Mouse (Mus musculus) forebrain, embryonic 15.5 days (tissue): ENCODE measurements at regions not wholly inside any gene's neighbourhood (a gene's known extent, or its start where the extent isn't known, plus 50 kb on each side); places are given as distances from the start of the nearest gene placed in this dataset.
"Not testable (repeated sequence)": the region's sequence is repeated elsewhere in the genome, so short reads cannot be mapped to it uniquely, and the experiment has no call there.

Source experiments
- ATAC-seq: fragments of 200-750 bp; cut with Nextera tagmentation; replicated peaks from 2 replicates; pipeline ENCODE4 v1.8.0; 2017; ENCODE audit warnings: mild to moderate bottlenecking, moderate TSS enrichment, moderate library complexity
- H3K27ac ChIP-seq: fragments of 300-500 bp; sonication (generic); replicated peaks from 2 replicates; pipeline ENCODE4 v1.5.1; 2015; ENCODE audit warnings: mild to moderate bottlenecking, inconsistent platforms
- H3K27me3 ChIP-seq: fragments of 300-500 bp; sonication (generic); 2 replicates; pipeline ENCODE4 v1.6.1; 2015; ENCODE audit warnings: inconsistent platforms
- H3K36me3 ChIP-seq: fragments of 300-500 bp; sonication (generic); 2 replicates; pipeline ENCODE4 v1.6.1; 2015; ENCODE audit warnings: mild to moderate bottlenecking, inconsistent platforms
- H3K4me1 ChIP-seq: fragments of 300-500 bp; sonication (generic); 2 replicates; pipeline ENCODE4 v1.6.1; 2015; ENCODE audit warnings: inconsistent platforms
- H3K4me2 ChIP-seq: fragments of 300-500 bp; sonication (generic); replicated peaks from 2 replicates; pipeline ENCODE4 v1.6.1; 2015; ENCODE audit warnings: mild to moderate bottlenecking, inconsistent platforms
- H3K4me3 ChIP-seq: fragments of 300-500 bp; sonication (generic); 2 replicates; pipeline ENCODE4 v1.5.1; 2015; ENCODE audit warnings: mild to moderate bottlenecking, inconsistent platforms
- H3K9ac ChIP-seq: fragments of 300-500 bp; sonication (generic); replicated peaks from 2 replicates; pipeline ENCODE4 v1.6.1; 2015; ENCODE audit warnings: mild to moderate bottlenecking, inconsistent platforms
- H3K9me3 ChIP-seq: fragments of 300-500 bp; sonication (generic); 2 replicates; pipeline ENCODE4 v1.6.1; 2016; ENCODE audit warnings: inconsistent platforms
- WGBS: fragments of 180-500 bp; shearing (Covaris S2); methylation state at CpG from one replicate; pipeline ENCODE4 v1.1.7; 2015; ENCODE audit warnings: mixed read lengths; 5-methylcytosine and 5-hydroxymethylcytosine counted together

DNA sequence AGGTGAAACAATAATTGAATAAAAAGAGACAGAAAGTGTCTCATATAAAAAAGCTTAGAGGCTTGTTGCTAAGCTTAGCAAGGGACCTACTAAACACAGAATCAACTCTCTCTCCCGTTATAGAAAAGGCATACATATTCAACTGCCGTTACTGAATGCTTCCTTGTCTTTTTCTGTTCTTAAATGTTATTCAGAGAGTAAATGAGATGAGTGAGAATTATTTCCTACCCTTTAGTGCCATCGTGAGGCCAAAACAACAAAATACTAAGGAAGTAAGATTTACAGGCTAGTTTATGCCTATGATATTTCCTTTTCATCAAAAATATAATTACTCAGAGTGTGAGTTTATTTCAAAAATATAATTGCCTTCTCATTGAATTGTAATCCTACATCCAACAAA lies 686.6 kb upstream of the 1700008P02Rik start:
- no peak overlapping the region for H3K27ac ChIP-seq
- H3K9ac ChIP-seq = no peak overlapping the region
- ATAC-seq = peak; percentile 63; the same call in 1 of the 2 replicates
- no peak overlapping the region for H3K4me3 ChIP-seq
- H3K27me3 ChIP-seq = no peaks in the 10 kb centered on the region
- no peaks in the 10 kb centered on the region for H3K9me3 ChIP-seq
- H3K36me3 ChIP-seq = no peaks in the 10 kb centered on the region
- WGBS = 23% methylated on average over 3 of the region's 3 CpGs
- no peaks in the 10 kb centered on the region for H3K4me1 ChIP-seq
- no peak overlapping the region for H3K4me2 ChIP-seq

DNA sequence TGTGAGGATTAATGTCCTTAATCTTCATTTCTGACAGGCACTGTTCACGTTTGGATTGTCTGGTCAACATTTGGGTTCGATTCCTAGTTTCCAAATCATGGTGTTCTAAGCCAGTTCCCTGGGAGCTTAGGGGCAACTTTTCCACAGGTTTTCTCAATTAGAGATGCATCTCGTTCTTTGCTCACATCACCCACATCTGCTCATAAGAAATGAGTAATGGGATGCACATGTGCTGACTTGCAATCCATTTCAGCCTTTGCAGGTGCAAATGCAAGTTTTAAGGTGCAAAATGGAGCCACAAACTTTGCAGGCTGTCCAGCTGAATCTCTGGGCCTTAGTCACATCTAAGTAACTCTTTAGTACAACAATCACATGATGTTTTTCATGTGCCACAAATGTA lies 678.3 kb upstream of the 1700008P02Rik start:
- Histone ChIP-seq H3K27me3 (no peaks in the 10 kb centered on the region), H3K9ac (no peak overlapping the region), H3K4me3 (no peak overlapping the region), H3K27ac (no peak overlapping the region), H3K36me3 (no peaks in the 10 kb centered on the region), H3K9me3 (no peaks in the 10 kb centered on the region), H3K4me1 (no peaks in the 10 kb centered on the region), H3K4me2 (no peak overlapping the region)
- 70% methylated on average over 3 of the region's 3 CpGs for WGBS
- ATAC-seq = no peak

DNA sequence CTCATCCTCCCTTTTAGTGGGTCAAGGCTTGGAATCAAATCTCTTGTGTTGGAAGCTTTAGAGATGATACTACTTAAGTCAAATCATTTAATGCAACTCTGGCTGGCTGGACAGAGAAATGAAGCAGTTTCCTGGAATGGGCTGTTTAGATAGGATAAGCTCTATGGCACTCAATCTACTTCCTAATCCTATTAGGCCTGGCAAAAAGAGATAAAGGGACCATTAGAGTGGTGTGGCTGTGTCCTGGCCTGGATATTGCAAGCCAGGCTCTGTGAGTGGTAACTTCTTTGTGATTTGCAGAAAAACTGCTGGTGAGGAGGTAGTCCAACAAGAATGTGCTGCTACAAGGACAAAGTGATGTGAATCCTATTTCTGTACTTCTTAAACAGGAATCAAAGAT lies 670.8 kb upstream of the 1700008P02Rik start:
- no peaks in the 10 kb centered on the region for H3K27me3 ChIP-seq
- no peak overlapping the region for H3K9ac ChIP-seq
- no peaks in the 10 kb centered on the region for H3K4me1 ChIP-seq
- H3K27ac ChIP-seq = no peak overlapping the region
- no peaks in the 10 kb centered on the region for H3K9me3 ChIP-seq
- no peak overlapping the region for H3K4me3 ChIP-seq
- ATAC-seq = no peak
- no peaks in the 10 kb centered on the region for H3K36me3 ChIP-seq
- H3K4me2 ChIP-seq = no peak overlapping the region

DNA sequence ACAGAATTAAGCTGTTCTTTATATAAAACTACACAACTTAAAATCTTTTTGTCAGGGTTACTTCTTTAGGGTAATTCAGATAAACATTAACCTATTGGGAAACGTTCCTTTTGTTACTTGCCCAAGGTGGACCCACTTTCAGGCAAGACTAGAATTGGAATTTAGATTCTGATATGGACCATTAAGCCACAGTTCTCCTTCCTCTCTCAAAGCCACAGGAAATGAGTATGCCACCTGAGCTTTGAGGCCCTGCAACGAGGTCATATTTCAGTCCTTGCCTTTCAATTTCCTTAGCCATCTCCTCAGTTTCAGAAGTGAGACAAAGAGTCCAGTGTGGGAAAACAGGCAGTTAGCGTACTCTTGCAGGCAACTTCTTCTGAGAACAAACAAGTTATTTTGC lies 637.3 kb upstream of the 1700008P02Rik start:
- H3K9ac ChIP-seq = no peak overlapping the region
- H3K4me3 ChIP-seq = no peak overlapping the region
- H3K27me3 ChIP-seq = no peaks in the 10 kb centered on the region
- no peaks in the 10 kb centered on the region for H3K36me3 ChIP-seq
- ATAC-seq = no peak
- H3K27ac ChIP-seq = no peak overlapping the region
- WGBS = 23% methylated on average over 3 of the region's 3 CpGs
- no peaks in the 10 kb centered on the region for H3K4me1 ChIP-seq
- H3K4me2 ChIP-seq = no peak overlapping the region
- no peaks in the 10 kb centered on the region for H3K9me3 ChIP-seq

DNA sequence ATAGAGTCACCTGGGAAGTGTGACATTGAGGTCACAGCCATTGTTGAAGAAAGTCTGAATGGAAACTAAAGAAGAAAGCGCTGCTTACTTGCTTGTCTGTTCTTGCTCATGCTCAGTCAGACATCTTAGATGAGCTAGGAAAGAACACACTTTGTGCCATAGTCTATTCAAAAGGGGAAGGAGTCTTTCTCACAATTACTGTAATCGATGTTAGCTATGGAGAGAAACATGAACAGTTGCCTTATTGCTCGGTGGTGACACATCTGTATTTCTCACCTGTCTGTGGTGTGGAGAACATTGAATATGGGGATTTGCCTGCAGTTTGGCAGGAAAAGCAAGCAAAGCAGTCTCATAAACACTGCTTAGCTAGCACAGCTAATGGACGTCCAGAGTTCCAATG lies 628.1 kb upstream of the 1700008P02Rik start:
- H3K4me2 ChIP-seq = no peak overlapping the region
- H3K36me3 ChIP-seq = no peaks in the 10 kb centered on the region
- no peak overlapping the region for H3K4me3 ChIP-seq
- H3K4me1 ChIP-seq = no peaks in the 10 kb centered on the region
- ATAC-seq = no peak
- H3K9ac ChIP-seq = no peak overlapping the region
- H3K27me3 ChIP-seq = no peaks in the 10 kb centered on the region
- H3K27ac ChIP-seq = no peak overlapping the region
- no peaks in the 10 kb centered on the region for H3K9me3 ChIP-seq
- 78% methylated on average over 4 of the region's 4 CpGs for WGBS

DNA sequence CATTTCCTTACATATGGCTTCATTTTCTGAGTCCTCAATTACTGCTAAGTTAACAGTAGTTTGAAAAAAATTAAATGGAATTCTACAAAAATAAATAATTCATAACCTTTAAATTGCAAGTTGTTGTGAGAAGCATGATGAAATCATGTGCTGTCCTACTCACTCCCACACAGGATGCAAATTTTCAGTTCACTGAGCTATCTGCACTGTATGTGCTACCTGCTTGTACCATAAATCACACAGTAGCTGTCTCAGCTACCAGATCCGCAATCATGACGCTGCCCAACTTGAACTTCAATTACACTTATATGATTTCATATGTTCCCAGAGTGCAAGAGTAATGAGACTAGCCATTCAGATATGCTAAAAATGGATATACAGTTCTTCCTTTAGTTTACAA lies 609.5 kb upstream of the 1700008P02Rik start:
- ATAC-seq = no peak

DNA sequence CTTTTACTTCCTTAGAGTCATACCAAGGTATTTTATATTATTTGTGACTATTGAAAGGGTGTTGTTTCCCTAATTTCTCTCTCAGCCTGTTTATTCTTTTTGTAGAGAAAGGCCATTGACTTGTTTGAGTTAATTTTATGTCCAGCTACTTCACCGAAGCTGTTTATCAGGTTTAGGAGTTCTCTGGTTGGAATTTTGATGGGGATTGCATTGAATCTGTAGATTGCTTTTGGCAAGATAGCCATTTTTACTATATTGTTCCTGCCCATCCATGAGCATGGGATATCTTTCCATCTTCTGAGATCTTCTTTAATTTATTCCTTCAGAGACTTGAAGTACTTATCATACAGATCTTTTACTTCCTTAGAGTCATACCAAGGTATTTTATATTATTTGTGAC lies 568.3 kb upstream of the 1700008P02Rik start:
- not testable (repeated sequence) for ATAC-seq, H3K36me3 ChIP-seq

More for the DNA sequence above, 609.5 kb upstream of the 1700008P02Rik start:
- H3K9me3 ChIP-seq = no peaks in the 10 kb centered on the region
- H3K27ac ChIP-seq = no peak overlapping the region
- H3K27me3 ChIP-seq = no peaks in the 10 kb centered on the region
- no peaks in the 10 kb centered on the region for H3K36me3 ChIP-seq
- no peak overlapping the region for H3K4me2 ChIP-seq
- no peak overlapping the region for H3K9ac ChIP-seq
- 93% methylated on average over 2 of the region's 2 CpGs for WGBS
- no peak overlapping the region for H3K4me3 ChIP-seq
- H3K4me1 ChIP-seq = no peaks in the 10 kb centered on the region

DNA sequence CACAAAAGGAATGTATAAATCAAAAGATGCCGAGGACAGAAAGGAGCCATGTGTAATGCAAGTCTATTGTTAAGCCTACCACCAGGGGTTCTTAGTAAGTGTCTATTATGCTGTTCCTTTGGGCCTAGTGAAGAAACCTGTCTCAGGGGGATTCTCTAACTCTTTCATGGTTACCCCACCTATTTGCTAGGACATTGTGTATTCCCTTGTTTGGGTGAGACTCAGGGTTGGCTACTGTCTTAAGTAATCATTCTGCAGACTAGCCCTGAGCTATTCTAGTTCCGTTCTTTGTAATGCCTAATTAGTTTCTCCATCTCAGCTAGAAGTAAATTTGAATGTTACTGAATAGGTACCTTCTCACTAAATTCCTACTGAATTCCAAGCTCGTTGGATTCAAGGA lies 546.4 kb upstream of the 1700008P02Rik start:
- 49% methylated on average over 3 of the region's 3 CpGs for WGBS
- no peak overlapping the region for H3K9ac ChIP-seq

More for the DNA sequence above, 568.3 kb upstream of the 1700008P02Rik start:
- not testable (repeated sequence) for H3K27me3 ChIP-seq, H3K4me3 ChIP-seq, H3K4me2 ChIP-seq, H3K9ac ChIP-seq, H3K9me3 ChIP-seq, H3K4me1 ChIP-seq, H3K27ac ChIP-seq
- WGBS = 96% methylated on average over 1 of the region's 1 CpGs

DNA sequence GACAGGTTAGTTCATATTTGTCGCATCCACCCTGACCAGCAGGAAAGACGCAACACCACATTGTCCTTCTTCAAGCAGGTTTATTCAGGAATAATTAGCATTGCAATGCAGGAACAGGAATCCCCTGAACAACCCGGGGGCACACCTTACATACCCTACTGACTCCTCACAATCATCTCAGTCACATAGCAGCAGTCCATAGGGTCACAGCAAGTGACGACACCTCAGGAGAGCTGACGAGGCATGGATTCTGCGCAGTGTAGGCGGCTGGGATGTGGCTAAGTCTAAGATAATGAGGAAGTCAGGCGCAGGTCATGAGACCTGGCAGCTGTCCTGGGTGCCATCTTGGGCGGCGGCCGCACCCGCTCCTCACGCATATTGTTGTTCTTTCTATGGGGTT lies 518.8 kb upstream of the 1700008P02Rik start:
- no peak overlapping the region for H3K9ac ChIP-seq
- no peak overlapping the region for H3K4me3 ChIP-seq
- no peaks in the 10 kb centered on the region for H3K27me3 ChIP-seq
- ATAC-seq = no peak
- H3K4me1 ChIP-seq = no peaks in the 10 kb centered on the region
- 94% methylated on average over 13 of the region's 13 CpGs for WGBS
- no peaks in the 10 kb centered on the region for H3K36me3 ChIP-seq
- H3K9me3 ChIP-seq = no peaks in the 10 kb centered on the region
- H3K27ac ChIP-seq = no peak overlapping the region
- H3K4me2 ChIP-seq = no peak overlapping the region

More for the DNA sequence above, 546.4 kb upstream of the 1700008P02Rik start:
- Histone ChIP-seq H3K9me3 (no peaks in the 10 kb centered on the region), H3K4me1 (no peaks in the 10 kb centered on the region), H3K4me2 (no peak overlapping the region), H3K36me3 (no peaks in the 10 kb centered on the region), H3K27me3 (no peaks in the 10 kb centered on the region), H3K4me3 (no peak overlapping the region), H3K27ac (no peak overlapping the region)
- no peak for ATAC-seq

DNA sequence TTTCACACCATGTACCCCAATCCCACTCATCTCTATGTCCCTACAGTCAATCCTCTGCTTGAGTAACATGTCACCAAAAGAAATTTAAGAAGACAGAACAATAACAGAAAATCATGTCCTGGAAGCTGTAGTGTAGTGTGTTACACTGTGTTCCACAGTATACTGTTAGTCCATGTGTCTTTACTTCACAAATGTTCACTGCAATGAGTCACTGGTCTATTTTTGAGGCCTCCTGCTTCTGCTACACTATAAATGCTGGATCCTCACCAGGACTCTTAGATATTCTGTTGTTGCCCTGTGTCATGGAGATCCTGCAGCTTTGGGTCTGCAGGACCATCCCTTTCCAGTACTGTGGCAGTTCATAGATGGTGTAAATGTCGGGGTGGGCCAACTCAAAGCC lies 514.5 kb upstream of the 1700008P02Rik start:
- no peaks in the 10 kb centered on the region for H3K27me3 ChIP-seq
- H3K9ac ChIP-seq = no peak overlapping the region
- H3K27ac ChIP-seq = no peak overlapping the region
- WGBS = 89% methylated on average over 1 of the region's 1 CpGs
- no peaks in the 10 kb centered on the region for H3K4me1 ChIP-seq
- ATAC-seq = no peak
- H3K4me3 ChIP-seq = no peak overlapping the region
- no peaks in the 10 kb centered on the region for H3K36me3 ChIP-seq
- H3K9me3 ChIP-seq = no peaks in the 10 kb centered on the region
- no peak overlapping the region for H3K4me2 ChIP-seq
